Mouse (Mus musculus): ENCODE data around the gene Kcna10.

Gene Kcna10

GRCm38 (mm10) chr3:107204413-107204812 is 21.6 kb downstream of the Kcna10 start:
- no peak for DNase-seq (ENCODE audit: low spot score in 2 of 2)

- no peak for DNase-seq (ENCODE audit: low spot score in 2 of 2)
Measured at GRCm38 (mm10) chr3:107205170-107205569, 22.3 kb downstream of the Kcna10 start.

GRCm38 (mm10) chr3:107205994-107206393 is 23.1 kb downstream of the Kcna10 start:
- DNase-seq (ENCODE audit: low spot score in 2 of 2), result peak; percentile 37 to 83

DNA sequence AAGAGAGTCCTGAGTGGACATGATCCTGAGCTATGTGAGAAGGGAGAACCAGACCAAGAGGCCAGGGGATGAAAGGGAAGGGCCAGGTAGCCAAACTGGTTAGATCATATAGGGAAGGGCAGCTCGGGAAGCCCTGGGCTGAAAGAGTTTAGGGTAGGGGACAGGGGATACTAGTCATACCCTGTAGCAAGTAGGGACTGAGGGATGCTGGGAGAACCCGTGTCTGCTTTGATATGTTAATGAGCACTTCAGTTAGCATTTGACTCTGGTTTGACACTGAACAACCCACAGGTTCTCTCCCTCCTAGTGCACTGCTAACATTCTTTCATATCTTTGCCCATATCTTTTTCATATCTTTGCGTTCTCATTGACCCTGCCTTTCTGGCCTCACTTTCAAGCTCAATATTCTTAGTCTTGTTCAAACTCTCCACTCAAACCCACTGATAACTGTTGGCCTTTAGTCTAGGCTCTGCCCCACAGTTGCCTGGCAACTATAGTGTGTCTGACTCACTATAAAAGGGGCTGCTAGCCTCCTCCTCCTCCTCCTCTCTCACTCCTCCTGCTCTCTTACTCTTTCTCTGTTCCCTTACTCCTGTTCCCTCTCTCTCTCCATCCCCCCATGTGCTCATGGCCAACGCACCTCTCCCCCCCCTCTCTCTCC is 23.8 kb downstream of the Kcna10 start:
- DNase-seq (ENCODE audit: low spot score in 2 of 2), result no peak

DNA sequence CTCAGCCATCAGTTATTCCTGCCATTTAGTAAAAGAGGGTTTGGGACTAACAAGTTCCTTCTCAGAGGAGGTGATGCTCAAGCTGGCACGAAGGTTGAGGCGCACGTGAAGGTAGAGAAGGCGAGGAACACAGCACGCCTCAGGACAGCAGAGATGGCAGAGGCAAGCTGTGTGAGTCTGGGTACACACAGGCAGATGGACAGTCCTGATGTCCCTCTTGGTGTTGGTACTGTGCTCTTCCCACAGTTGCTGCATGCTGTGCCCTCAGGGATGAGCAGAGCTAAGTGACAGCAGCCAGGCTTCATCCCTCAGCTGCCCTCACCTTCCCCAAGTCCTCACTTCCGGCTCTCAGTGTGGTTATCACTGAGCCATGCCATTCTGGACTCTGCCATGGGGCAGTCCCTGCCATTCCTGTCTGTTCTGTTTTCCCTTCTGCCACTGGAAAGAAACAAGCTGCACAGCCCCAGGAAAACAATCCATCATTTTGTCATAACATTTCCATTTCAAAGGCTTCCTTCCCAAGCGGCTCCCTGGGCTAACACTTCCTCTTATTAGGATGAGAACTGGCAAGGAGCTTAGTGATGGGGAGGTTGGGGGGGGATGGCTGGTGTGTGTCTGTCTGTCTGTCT is 24.9 kb downstream of the Kcna10 start:
- no peak for DNase-seq (ENCODE audit: low spot score in 2 of 2)

GRCm38 (mm10) chr3:107214606-107215005 is 31.8 kb downstream of the Kcna10 start:
- no peak for DNase-seq (ENCODE audit: low spot score in 2 of 2)

DNA sequence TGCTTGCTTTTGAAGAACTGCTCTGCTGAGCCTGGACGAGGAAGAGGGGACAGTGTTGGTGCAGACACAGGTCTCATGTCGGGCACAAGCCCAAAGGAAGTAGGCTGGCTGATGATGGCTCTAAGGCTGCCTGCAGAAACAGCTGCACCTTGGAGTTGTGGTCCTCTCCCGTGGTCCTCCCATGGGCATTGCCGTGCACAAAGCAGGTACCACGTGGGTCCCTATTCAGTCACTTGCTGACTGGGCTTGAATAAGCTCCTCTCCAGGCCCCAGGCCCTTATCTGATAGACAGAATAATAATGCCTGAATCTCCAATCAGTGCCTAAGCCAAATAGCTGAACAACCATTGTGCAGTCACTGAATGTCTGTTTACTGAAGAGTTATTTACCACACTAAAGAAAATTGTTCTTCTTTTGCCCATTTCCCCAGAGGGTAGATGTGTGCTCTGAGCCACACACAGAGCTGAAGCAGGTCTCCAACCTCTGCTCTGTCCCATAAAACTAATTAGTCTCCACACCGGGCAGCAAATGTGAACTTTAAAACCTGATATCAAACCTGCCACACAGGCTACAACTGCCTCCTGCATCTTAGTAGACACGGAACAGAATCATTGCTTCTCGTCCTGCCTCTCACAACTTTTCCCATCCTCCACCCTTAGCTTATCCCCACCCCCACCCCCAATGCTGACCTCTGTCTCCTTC is 33.7 kb downstream of the Kcna10 start:
- DNase-seq (ENCODE audit: low spot score in 2 of 2), result no peak

- no peak for DNase-seq (ENCODE audit: low spot score in 2 of 2)
Measured at GRCm38 (mm10) chr3:107217101-107217480, 34.2 kb downstream of the Kcna10 start.

DNA sequence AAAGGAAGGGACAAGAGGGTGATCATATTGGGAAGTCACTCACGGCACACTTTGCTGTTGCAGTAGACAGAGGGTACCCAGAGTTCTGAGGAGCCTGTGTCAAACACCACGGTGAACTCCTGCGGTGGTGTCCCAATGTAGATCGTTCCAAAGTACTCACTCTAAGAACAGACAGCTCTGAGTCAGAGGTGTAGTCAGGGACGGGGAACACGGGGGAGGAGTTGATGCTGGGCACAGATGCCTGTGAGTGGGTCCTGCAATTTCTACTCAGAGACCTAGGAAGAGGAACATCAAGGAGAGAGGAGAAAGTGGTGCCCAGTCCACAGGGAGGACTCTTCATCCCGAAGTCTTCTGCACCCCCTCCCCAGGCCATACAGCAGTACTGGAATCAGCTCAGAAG is 35.7 kb downstream of the Kcna10 start:
- DNase-seq (ENCODE audit: low spot score in 2 of 2), result no peak

GRCm38 (mm10) chr3:107221608-107222007 is 38.8 kb downstream of the Kcna10 start, which contains the start of gene Cym:
TSS of gene Cym (minus strand) at chr3:107221732.
- DNase-seq (ENCODE audit: low spot score in 2 of 2), result no peak

- no peak for DNase-seq (ENCODE audit: low spot score in 2 of 2)
Measured at GRCm38 (mm10) chr3:107223230-107223629, 40.4 kb downstream of the Kcna10 start.

- DNase-seq (ENCODE audit: low spot score in 2 of 2), result no peak
Measured at GRCm38 (mm10) chr3:107225820-107226219, 43.0 kb downstream of the Kcna10 start.

DNA sequence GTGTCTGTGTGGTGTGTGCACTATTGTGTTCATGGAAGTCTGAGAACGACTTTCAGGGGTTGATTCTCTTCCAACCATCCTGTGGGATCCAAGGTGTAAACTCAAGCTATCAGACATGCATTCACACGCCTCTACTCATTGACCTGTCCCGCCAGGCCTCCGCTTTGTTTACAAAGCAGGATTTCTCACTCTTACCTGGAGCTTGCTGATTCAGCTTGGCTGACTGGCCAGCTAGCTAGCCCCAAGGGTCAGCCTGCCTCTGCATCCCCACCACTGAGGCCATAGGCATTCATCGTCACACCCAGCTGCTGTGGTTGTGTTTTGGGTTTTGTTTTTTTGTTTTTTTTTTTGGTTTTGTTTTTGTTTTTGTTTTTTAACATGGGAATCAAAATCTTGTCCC is 46.4 kb downstream of the Kcna10 start:
- no peak for DNase-seq (ENCODE audit: low spot score in 2 of 2)

- no peak for DNase-seq (ENCODE audit: low spot score in 2 of 2)
Measured at GRCm38 (mm10) chr3:107229822-107230221, 47.0 kb downstream of the Kcna10 start.

DNA sequence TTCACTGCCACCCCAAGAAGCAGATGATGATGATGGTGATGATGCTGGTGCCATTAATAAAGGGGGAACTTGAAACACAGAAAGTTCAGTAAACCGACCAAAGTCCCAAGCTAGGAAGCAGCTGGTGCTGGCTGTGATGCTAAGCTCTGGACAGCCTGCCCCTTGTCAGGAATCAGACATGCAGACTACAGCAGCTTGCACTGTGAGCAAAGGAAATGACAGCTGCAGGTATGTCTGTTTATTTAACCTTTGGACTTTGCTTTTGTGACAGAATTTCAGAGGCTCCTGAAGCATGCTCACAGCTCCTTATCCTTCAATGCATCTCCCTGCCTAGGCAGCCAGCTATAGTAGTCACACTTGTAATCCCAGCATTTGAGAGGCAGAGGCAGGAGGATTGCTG is 47.7 kb downstream of the Kcna10 start, which contains the start of gene A630076J17Rik:
A630076J17Rik (plus strand) TSS at position 88 of the 400 bp plus-strand sequence.
- DNase-seq (ENCODE audit: low spot score in 2 of 2), result no peak

DNA sequence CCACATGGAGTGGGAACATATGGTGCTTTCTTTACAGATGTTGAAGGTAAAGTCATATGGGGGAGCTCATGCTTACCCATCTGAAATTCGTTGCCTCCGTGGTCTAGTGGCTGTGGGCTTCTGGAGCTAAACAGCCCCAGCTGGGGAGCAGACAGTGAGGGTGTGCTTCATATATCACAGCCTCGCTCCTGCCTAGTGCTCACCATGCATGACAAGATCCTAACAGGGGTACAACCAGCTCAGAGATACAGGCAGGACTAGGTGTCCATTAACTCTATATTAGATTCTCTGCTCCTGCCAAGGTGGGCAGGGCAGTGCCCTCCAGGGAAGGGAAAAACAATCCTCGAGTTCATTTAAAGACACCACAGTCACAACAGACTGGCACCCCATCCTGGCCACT is 48.3 kb downstream of the Kcna10 start:
- DNase-seq (ENCODE audit: low spot score in 2 of 2), result no peak

DNA sequence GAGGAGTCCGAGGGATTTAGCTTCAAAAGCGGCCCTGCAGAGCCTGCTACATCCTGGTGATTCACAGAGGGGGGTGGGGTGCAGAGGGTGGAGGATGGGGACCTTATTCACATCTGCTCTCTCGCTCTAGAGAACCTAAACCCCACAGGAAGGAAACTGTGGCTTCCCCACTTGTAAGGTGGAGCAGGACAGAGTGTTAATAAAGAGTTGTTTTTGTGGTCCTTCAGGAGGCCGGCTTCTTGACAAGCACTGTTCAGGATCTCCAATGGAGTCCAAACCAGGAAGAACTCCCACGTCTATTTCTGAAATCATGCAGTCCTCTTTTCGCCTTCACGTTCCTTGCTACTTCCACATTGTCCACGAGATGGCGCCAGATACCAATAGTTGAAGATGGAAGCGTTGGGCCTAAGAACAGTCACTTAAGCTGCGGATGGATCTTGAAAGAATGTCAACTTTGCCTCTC is 50.5 kb downstream of the Kcna10 start:
- DNase-seq (ENCODE audit: low spot score in 2 of 2), result peak; percentile 57 to 88

DNA sequence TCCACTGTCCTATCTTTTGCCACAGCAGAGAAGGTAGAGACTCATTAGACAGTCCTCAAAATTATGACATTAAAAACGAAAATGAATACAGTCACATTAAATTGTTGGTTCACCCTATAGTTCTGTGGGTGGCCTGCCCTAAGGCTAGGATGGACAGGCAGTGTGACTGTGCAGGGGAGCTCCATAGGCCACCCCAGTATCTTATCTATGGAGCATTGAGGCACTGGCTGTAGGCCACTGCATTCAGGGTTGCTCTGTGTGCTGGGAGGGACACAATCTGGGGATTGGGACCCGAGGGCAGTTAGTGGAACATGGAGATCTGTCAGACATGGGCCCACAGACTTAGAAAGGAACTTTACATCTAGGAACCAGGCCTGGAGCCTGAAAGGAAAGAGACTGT is 51.1 kb downstream of the Kcna10 start:
- DNase-seq (ENCODE audit: low spot score in 2 of 2), result no peak

GRCm38 (mm10) chr3:107238051-107238450 is 55.2 kb downstream of the Kcna10 start:
- DNase-seq (ENCODE audit: low spot score in 2 of 2), result no peak

DNA sequence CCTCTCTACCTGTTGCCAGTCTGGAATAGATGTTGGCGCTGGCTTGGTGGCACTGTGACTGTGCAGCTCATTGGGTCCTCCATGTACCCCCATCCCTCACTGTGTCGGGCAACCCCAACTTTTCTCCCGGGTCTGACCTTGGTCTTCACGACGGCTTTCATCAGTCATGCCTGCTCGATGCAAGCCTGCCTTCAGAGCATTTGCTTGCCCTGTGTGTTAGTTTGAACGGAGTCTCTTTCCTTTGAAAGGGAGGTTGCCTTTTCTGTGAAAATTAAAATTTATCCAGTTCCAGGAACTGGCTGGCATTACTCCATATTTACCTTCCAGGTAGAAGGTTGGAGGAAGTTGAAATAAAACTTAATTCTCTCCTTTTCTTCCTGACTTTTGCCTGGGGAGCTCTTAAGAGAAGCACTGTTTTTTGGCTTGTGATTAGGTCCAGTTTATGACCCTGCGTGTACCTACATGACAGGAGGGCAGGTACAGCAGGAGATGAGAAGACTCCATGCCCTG is 55.7 kb downstream of the Kcna10 start:
- DNase-seq (ENCODE audit: low spot score in 2 of 2), result no peak

GRCm38 (mm10) chr3:107239607-107240006 is 56.8 kb downstream of the Kcna10 start, which contains the start of gene Prok1:
TSS of gene Prok1 (minus strand) at chr3:107239707.
- DNase-seq (ENCODE audit: low spot score in 2 of 2), result no peak

GRCm38 (mm10) chr3:107241389-107242094 is 58.7 kb downstream of the Kcna10 start:
- no peak for DNase-seq (ENCODE audit: low spot score in 2 of 2)

All from spleen, postnatal 4 days (tissue).